Mouse (Mus musculus) megakaryocyte, adult 5-6 weeks (primary cell): ENCODE results near the gene Gm47791. TPM values are rescaled to one million over a fixed set of nuclear protein-coding genes. Genes with fewer than 3 reads are reported as not detected.

Experiments
- ATAC-seq: 2 replicates; pipeline ENCODE4 v1.8.0; 2016; ENCODE audit warnings: mild to moderate bottlenecking, inconsistent platforms; ENCODE audit not compliant: poor library complexity, severe bottlenecking
- total RNA-seq, 2 experiments: library from RNA; stranded (forward) in 1 of 2; stranded (reverse) in 1 of 2; fragments of 153-499, 151-499 nt in 1 of 2; fragments of 221-1000, 200-1000 nt in 1 of 2; gene quantifications; 2 replicates each; pipeline versions ENCODE4 v1.2.3 to v1.2.4; 2015 to 2017

Gene Gm47791
- not detected in 2 replicates for total RNA-seq (2015)
- not detected in 2 replicates for total RNA-seq (2017)

GRCm38 (mm10) chr1:82771022-82771586, at the start of gene Gm47791:
Gene Gm47791, minus strand, starts transcription at chr1:82771243.
- no peak for ATAC-seq

GRCm38 (mm10) chr1:82820626-82821186, 49.7 kb upstream of the Gm47791 start:
- no peak for ATAC-seq

DNA sequence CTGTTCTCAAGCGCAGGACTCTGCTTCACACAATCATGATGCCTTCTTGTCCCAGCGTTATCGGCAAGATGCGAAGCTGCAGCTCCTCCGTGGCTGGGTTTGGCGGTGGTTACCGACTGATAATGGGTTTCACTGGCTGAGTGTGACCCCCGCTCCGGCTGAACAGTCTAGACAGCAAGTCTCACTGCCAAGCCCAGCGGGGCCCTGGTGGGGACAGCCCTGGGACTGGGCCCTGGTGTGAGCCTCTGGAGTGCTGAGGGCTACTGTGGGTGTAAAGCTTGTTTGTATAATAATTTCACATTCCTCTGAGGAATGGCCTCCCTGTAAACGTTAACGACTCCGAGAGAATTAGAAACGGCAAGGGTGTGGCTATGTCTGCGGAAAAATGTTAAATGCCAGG, 49.1 kb upstream of the Gm47791 start:
- no peak for ATAC-seq

DNA sequence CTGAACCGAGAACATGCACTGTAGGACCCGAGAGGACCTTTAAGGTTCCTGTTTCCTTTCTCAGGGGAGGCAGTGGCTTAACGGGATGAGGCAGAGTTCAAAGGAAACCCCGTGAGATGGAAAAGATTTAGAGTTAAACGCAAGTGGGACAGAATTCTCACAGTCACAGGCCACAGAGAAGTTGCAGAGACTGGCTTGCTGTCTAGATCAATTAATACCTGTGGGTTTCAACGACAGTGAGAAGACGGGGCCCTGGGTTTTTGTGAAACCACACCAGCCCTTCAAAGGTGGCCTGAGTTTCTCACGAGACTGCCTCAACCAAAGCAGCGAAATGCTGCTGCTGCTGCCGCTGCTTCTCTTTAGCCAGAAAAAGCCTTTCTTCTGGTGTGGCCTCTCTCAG, 48.3 kb upstream of the Gm47791 start:
- peak; percentile 38; the same call in 1 of the 2 replicates for ATAC-seq

DNA sequence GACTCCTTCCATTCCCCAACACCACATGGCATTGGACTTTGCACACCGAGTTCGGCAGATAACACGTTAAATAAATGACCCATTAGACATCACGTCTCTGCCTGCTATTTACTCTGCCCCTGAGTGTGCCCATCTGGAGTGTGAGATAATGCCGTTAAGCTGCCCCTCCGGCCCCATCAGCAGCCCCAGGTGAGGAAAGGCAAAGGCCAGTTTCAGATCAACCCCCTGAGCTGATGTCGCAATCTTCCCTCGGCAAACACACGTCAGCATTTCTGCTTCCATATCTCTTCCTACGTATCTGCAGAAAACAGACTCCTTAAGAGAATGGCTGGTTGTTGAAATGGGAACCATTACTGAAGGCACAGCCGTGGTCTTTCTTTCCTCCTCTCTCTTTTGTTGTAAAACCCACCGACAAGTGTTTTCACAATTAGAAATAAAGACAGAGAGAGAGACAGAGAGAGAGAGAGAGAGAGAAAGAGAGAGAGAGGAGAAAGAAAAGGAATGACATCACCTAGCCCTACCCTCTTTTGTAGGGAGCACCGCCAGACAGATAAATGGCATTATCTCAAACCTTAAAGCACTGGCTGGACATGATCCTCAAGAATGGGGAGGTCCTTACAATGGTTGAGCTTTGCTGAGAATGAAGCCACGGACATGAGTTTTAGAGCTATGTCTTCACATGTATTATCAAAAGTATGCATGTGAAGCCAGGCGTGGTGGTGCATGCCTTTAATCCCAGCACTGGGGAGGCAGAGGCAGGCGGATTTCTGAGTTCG, 45.1 kb upstream of the Gm47791 start:
- peak; percentile 74 for ATAC-seq

DNA sequence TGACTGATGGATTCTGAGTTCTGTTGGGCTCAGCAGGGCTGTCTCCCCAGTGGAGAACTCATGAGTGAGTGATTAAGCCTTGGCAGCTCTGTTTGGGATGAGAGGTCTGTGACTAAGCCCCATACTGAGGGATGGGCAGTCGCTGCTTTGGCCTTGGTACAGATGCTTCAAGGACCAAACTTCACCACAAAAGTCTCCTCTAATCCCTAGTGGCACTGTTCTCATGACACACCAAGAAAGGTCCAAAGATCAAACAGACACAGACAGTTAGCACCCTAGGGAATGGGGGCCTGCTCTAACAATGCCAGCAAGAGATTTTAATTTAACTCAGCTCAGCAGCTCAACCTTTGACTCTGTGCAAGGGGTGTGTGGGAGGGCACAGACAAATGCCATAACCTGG, 40.7 kb upstream of the Gm47791 start:
- no peak for ATAC-seq

DNA sequence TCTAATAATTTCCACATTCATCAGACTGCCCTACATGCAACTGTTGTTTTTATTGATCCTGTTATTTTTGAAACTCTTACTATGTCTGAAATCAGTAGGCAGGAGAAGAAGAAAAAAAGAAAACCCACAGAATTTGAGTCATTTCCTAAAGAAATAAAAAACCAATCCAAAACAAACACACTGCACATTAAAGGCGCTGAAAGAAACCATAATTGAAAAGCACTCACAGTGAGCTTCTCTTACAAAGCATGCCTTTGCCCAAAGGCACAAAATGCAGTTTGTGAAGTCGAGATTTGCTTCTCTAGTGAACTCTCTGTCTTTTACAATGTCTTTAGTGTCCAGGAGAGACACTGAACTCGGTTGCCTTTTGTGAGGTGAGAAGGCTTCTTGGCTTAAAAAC, 37.5 kb upstream of the Gm47791 start:
- no peak for ATAC-seq

- no peak for ATAC-seq
Measured at GRCm38 (mm10) chr1:82807206-82807605, 36.2 kb upstream of the Gm47791 start.

DNA sequence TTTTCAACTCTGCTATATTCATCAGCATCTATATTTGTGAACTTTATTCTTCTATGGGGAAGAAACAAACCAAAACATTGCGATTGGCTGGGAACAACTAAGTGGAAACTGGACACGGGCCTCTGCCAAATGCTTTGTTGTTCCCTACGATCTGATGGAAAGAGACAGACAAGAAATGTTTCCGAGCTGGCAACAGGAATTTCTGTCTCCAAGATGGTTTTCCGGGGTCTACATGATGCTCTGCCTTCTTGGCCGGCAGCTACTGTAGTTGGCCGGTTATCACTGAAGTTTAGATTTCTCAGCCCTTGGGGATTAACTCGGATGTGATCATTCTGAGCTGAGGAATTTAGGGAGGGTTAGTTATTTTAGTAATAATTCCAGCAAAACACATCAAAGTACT, 35.3 kb upstream of the Gm47791 start:
- no peak for ATAC-seq

GRCm38 (mm10) chr1:82804059-82804458, 33.0 kb upstream of the Gm47791 start:
- no peak for ATAC-seq

- ATAC-seq, result no peak
Measured at GRCm38 (mm10) chr1:82803608-82804007, 32.6 kb upstream of the Gm47791 start.

- no peak for ATAC-seq
Measured at GRCm38 (mm10) chr1:82801105-82801783, 30.2 kb upstream of the Gm47791 start.

GRCm38 (mm10) chr1:82798922-82799321, 27.9 kb upstream of the Gm47791 start:
- ATAC-seq, result peak; percentile 66

DNA sequence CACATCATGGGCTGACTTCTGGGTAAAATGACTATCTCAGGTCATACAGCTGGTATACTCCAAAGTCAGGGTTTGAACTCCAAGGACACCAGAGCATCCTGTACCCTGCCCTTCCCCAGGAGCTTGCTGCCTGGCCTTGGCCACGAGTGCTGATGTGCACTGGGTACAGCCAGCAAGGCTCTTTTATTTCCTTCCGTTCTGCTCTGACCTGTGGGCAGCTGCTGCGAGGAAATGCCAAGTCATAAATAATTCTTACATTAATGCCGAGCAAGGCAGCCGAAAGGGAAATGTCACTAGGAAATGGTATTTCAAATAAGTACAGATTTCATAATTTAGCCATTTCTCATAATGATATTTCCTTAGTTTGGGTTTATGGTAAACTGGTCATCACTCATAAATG, 27.3 kb upstream of the Gm47791 start:
- ATAC-seq, result peak; percentile 50

DNA sequence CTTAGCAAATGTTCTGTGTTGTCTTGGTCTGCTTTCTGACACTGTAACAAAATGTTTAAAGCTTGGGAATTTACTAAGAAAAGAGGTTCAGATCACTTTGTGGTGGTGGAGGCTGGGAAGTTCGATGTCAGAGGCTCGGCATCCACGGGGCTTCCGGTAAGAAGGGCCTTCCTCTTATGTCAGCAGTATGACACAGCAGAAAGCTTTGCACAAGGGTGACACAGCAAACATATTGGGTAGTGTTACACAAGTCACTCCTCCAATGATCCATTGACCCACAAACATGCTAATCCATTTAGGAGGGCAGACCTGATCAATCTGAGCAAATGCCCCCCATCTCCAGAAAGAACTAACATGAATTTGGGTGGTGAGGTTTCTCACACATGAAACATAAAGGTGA, 26.0 kb upstream of the Gm47791 start:
- peak; percentile 54 for ATAC-seq

DNA sequence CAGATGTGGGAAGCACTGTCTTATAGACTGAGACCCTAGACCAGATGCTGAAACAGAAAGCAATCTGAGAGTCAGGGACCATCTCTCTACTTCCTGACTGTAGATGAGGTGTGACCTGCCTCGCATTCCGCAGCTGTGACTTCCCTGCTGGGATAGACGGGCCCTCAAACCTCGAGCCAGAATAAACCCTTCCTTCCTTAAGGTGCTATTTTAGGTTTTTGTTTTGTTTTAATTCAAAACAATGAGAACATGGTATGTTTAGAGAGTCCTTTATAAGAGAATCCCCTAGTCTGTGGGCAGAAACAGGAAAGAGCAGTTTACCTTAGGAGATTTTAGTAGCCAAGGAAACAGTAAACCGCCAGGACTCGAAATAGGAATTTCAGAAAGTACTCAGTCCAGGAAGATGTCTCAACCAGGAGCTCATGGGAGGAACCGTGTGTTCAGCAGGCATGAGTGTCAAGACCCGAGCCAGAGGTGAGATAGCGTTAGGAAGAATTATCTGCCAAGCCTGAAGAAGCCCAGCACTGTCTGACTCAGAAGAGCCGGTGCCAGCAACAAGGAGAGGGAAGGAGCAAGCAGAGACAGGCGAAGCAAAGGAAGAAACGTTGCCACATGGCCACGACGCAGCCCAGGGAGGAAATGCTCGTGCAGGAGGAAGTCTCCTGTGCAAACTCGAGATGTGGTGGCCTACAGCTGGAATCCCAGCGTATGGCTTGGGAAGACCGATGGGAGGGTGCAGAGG, 24.8 kb upstream of the Gm47791 start:
- peak; percentile 52 for ATAC-seq

GRCm38 (mm10) chr1:82795211-82795610, 24.2 kb upstream of the Gm47791 start:
- ATAC-seq, result no peak

- no peak for ATAC-seq
Measured at GRCm38 (mm10) chr1:82793986-82794385, 22.9 kb upstream of the Gm47791 start.

DNA sequence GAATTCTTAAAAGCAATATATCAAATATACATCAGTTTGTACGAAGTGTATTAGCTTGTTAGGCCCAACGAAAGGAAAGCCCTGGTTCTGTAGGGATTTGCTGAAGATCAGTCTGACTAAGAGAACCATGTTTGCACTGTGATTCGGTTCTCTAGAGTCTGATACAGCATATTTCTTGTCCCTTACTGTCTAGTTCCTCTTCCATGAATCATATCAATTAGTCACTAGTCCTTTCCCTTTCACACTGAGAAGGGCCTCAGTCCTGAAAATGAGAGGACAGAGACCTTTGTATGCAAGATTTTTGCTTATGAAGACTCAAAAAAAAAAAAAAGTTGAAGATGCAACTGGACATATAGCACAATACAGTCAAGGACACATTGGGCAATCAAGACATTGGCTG, 22.1 kb upstream of the Gm47791 start:
- ATAC-seq, result no peak

- no peak for ATAC-seq
Measured at GRCm38 (mm10) chr1:82792238-82792637, 21.2 kb upstream of the Gm47791 start.

DNA sequence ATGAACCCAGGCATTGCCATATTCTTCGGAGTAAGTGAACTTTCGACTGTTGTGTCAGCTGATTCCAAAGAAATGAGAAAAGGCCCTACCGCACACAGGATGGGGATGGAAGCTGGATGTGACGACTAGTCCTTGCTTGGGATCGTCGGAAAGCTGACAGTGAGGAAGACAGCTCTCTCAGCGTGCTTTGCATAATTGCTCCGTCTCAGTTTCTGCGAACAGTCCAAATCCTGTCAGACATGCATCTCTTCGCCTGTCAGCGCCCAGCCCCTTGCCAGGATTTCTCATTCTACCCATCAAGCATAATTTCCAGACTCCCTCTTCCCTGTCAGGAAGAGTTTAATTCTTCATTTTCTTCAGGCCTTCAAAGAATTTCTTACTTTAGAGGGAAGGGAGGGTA, 20.1 kb upstream of the Gm47791 start:
- no peak for ATAC-seq
